Mouse (Mus musculus): ENCODE measurements around the gene Mboat2.

DNA sequence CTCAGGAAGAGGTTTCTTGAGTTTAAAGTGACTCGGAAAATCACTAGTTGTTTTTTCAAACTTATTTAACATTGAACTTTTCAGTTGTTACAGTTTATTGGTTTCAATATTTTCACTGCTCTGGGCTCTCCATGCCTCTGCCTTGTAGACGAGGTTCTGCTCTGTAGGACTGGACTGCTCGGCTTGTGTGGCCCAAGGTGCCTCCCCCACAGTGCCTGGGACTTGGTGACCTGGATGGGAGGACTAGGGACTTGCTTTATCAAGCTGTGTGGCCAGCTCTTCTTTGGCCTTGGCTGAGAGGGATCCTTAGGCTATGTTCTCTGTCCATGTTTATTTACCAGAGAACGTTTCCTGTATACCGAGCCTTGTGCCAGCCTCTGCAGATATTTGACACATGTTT, 17.4 kb downstream of the Mboat2 start:
- TF ChIP-seq POLR2A (IDR thresholded peaks at IDR 0.05; ENCODE audit: control insufficient read depth, low read depth, low read length) (no peak), CTCF (IDR thresholded peaks at IDR 0.05; ENCODE audit: control insufficient read depth, insufficient read depth, insufficient replicate concordance, low read depth, low read length) (no peak)
